Mouse (Mus musculus) brown adipose tissue, adult 24 weeks (tissue): ENCODE measurements at regions not wholly inside any gene's neighbourhood (a gene's known extent, or its start where the extent isn't known, plus 50 kb on each side); places are given as distances from the start of the nearest gene placed in this dataset.
A peak's percentile ranks its signal among the peaks of the same experiment; 100 is the strongest.

Source experiments
- H3K27ac ChIP-seq: fragments of 200-500 bp; replicated peaks from 2 replicates; pipeline ENCODE4 v1.5.1; 2012; ENCODE audit warnings: low read depth, mild to moderate bottlenecking, low read length
- H3K4me1 ChIP-seq: fragments of 200-500 bp; 2 replicates; pipeline ENCODE4 v1.6.1; 2012; ENCODE audit warnings: low read length, mixed read lengths; ENCODE audit not compliant: control insufficient read depth, insufficient read depth, insufficient read length
- H3K4me3 ChIP-seq: fragments of 200-500 bp; 2 replicates; pipeline ENCODE4 v1.5.1; 2012; ENCODE audit warnings: low read depth, mild to moderate bottlenecking, low read length, moderate library complexity; ENCODE audit not compliant: insufficient read depth

DNA sequence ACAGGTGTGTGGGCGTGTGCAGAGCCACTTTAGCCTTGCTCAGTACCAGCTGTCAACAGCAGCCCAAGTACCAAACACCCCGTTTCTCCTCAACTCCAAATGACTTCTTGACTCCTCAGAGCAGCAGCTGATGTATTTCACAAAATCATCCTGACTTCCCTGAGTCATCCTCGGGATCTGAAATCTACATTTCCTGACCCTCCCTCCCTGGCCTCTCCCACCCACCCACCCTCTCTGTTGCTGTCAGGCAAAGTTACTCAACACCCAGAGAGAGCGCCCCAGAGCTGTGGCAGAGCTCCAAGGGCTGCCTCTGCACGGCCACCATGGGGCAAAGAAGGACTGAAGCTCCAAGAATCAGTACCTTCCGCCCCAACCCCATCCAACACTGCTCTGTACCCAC lies 83.5 kb upstream of the Cyp1b1 start:
- Histone ChIP-seq H3K4me3 (no peak overlapping the region), H3K4me1 (peaks cover 3% of the 10 kb centered on the region; the same call in 1 of the 2 replicates), H3K27ac (no peak overlapping the region)

DNA sequence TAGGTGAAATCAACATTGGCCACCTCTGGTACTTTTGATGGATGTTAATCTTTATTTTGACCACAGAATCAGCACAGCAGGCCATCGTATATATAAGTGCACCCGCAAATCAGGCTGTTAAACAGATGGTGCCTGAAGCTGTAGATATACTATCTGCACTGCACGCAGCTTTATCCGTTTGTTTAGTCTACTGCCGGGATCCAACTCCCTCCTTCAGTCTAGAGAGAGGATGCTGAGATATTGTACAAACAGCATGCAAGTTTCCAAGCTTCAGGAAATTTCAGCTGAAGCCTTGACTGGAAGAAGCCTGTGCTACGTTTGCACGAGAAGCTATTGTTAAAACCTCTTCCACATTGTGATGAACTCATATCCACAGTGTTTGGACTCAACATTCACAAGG lies 75.3 kb upstream of the Cyp1b1 start:
- no peak overlapping the region for H3K27ac ChIP-seq
- H3K4me3 ChIP-seq = no peak overlapping the region
- H3K4me1 ChIP-seq = 0 out of 2 replicates have a peak, but pooled peaks cover 2% of the 10 kb centered on the region

DNA sequence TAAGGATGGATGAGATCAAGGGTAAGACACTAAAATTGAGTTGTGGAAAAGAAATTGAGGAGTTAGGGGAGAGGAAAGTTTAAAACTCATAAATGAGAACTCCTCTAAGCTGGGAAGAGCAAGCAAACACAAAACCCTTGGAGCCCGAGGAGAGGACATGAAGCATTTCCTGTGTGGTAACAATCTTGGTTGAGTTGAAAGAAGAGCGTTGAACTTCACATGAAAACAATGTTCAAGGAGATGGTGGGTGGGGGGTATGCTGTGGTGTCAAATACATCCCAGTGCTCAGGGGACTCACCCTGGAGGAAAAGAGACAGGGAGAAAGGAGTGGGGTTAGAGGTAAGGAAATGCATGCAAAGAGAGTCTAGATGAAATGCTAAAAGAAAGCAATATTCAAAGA lies 72.3 kb upstream of the Cyp1b1 start:
- Histone ChIP-seq H3K4me1 (peaks cover 6% of the 10 kb centered on the region; the same call in 1 of the 2 replicates), H3K4me3 (no peak overlapping the region), H3K27ac (no peak overlapping the region)

DNA sequence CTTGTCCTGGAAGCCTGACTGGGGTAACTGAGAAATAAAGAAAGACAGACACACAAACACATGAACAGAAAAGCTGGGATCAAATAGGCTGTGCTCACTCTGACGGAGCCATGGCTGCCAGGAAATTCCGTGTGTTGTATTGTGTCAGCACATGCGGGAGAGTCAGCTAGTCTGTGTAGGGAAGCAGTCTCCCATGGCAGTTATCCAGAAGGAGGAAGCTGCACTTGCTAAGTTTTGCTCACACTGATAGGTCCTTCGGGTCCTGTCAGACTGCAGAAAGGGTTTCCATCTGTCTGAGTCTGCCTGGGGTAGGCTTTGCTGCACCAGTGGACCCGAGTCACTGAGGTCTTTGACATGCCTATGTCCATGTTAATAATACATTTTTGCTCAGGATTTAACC lies 71.8 kb upstream of the Cyp1b1 start:
- H3K4me1 ChIP-seq = peaks cover 6% of the 10 kb centered on the region; the same call in 1 of the 2 replicates
- H3K27ac ChIP-seq = peak overlapping the region; percentile 47; the same call in 1 of the 2 replicates
- H3K4me3 ChIP-seq = no peak overlapping the region

DNA sequence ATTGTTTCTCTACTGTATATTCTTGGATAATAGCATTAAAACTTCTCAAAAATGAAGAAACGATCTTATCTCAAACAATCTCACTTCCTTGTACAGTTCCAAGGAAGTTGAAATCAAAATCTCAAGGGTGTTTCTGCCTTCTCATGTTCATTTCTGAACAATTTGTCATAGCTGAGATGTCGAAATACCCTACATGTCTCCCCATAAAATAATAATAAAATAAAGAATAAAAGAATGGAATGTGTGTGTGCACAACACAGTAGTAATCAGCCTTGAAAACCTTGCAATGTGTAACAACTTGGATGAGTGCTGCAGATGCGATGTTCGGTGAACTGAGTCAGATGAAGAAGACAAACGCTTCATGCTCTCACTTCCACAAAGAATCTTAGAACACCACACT lies 71.4 kb upstream of the Cyp1b1 start:
- H3K4me1 ChIP-seq = peaks cover 6% of the 10 kb centered on the region; the same call in 1 of the 2 replicates
- no peak overlapping the region for H3K4me3 ChIP-seq
- H3K27ac ChIP-seq = peak overlapping the region; percentile 47; the same call in 1 of the 2 replicates

DNA sequence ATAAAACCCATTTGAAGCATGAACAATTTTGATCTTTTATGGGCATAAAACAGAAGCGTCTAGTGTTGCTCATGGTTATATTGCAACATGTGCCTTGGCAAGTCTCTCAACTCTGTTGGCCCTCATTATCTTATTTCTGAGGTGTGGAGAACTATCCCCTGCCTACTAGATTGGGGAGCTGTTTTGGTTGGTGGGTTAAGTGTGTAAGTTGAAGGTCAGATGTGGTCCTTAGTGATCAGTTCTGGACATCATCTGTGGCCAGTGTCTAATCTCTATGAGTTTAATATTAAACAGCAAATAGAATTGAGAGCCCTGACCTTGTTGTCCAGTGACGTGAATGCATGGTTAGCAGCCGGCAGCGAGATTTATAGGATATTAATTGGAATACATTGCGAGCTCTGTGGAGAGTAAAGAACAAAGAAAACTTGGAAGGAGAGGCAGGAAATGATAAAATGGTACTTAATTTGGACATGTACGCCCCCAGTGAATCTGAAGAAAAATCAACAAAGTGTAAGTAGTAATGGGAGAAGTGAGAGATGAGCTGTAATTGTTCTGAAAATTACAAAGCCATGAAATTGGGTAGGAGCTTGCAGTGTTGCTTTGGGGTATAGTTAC lies 69.5 kb upstream of the Cyp1b1 start:
- Histone ChIP-seq H3K27ac (no peak overlapping the region), H3K4me1 (peaks cover 8% of the 10 kb centered on the region), H3K4me3 (no peak overlapping the region)

DNA sequence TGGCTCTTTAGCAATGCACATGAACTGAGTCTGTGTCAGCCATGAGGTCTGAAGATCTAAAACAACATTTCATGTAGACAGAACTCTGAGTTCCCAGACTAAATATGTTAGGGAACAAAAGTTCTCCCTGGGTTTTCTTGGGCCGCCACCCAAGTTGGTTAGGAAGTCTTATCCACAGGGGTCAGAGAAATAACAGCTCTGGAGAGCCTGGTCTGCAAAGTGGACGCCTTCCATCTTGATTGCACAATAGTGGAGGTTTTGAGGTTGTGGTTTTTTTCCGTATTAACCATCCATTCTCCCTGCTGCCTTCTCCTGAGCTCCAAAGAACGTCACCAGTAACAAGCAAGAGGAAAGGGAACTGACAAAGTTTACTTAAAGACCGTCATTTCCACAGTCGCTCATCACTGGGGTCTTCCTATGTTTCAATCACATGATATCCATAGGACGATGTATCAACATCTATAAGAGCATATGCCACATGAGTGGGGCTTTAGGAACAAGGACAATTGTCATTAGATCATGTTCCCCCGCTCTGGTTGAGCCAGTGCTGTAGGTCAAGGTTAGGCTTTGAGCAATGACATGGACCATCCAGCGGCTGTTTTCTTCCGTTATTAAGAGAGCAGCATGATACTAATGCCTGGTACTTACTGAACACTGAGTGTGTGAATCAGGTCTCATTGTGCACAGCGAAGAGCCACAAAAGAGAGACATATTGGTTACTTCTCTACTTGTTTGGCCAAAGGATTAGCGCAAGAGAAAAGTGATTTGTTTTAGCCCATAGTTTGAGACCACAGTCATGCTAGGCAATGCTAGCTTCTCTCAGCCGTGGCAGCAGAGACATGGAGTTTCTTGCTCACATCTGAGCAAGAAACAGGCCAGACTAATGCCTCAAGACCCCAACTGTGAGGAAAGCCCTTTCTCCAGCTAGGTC lies 67.1 kb upstream of the Cyp1b1 start:
- Histone ChIP-seq H3K27ac (peak overlapping the region; percentile 25; the same call in 1 of the 2 replicates), H3K4me1 (peaks cover 6% of the 10 kb centered on the region), H3K4me3 (no peak overlapping the region)

DNA sequence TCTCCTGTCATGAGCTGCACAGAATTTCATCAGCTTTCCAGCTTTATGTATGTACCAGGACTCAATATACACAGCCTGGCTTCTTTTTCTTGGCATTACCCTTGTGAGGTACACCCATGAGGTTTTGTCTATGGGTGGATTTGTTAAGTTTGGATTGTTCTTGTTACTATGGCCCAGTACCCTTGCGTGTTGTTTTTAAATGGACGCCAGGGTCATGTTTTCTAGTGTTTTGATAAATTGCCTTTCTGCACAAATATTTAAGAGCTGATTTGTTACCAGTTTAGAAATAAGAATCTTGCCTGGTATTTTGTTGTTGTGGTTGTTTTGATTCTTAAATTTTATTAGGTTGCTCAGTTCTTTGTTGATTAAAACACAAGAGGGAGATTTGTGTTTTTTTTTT lies 66.4 kb upstream of the Cyp1b1 start:
- Histone ChIP-seq H3K4me3 (no peak overlapping the region), H3K27ac (peak overlapping the region; percentile 39), H3K4me1 (peaks cover 6% of the 10 kb centered on the region)

DNA sequence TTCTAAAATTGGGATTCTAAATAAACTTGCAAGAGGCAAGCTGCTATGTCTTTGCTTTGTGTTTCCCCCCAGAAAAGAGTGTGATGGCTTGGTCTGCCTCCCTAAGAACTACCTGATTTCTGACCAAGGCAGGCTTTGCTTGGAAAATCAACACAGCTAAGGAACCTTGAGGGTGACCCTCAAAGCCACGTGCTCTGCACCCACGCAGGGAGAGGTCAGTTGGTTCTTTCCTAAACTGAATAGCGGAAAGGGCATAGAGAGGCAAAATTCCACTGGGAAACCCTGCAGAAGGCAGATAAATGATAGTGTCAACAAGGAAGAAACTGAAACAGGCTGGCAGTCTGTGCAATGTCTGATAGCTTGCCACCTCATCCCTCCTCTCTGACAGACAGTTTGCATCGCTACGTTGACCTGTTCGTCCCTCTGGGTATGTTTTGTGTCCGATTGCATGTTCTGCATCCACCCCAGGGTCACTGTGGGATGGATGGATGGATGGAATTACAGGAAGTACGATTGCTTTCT lies 63.1 kb upstream of the Cyp1b1 start:
- Histone ChIP-seq H3K4me1 (peaks cover 4% of the 10 kb centered on the region), H3K4me3 (no peak overlapping the region), H3K27ac (no peak overlapping the region)

DNA sequence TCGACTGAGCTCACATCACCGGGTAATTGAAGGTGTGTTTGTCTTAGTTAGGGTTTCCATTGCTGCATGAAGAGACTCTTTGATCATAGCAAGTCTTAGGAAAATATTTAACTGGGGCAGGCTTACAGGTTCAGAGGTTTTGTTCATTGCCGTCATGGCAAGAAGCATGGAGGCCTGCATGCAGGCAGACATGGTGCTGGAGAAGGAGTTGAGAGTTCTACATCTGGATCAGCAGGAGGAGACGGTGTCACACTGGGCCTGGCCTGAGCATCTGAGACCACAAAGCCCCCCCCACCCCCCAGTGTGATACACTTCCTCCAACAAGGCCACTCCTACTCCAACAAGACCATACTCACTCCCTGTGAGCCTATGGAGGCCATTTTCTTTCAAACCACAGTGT lies 61.3 kb upstream of the Cyp1b1 start:
- H3K4me1 ChIP-seq = peaks cover 4% of the 10 kb centered on the region
- H3K4me3 ChIP-seq = no peak overlapping the region
- H3K27ac ChIP-seq = no peak overlapping the region

DNA sequence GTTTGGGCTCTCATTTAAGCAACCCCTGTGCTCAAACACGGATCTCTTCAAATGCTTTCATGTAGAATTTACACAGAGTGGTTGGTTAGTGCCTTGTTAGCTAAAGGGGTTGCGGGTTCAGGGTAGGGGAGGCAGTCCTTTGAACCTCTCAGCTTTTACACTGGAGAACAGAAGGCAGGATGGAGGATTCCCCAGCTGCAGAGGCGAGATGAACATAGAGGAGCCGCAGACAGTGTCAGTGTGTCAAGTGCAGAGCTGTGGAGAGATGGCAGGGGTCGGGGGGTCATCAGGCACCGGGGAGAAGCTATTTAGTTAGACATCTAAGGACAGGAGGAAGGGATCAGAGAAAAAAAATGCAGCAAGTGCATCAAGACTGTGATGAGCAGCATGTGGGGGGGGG lies 60.4 kb upstream of the Cyp1b1 start:
- H3K27ac ChIP-seq = no peak overlapping the region
- peaks cover 7% of the 10 kb centered on the region for H3K4me1 ChIP-seq
- no peak overlapping the region for H3K4me3 ChIP-seq

DNA sequence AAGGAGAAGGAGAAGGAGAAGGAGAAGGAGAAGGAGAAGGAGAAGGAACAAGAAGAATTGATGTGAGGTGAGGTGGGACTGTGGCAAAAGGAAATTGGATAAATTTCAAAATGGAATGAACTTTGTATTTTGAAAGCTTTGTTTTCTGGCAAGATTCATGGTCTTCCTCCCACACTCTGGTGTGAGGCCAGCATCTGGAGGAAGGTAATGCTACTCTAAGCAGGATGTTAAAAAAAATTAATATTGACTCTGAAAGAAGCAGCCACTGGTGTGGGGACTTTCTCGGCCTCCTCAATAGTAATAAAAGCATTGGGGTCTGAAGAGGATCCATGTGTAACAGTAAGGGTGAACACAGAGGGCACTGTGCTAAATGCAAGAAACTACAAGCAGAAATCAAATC lies 59.4 kb upstream of the Cyp1b1 start:
- no peak overlapping the region for H3K27ac ChIP-seq
- H3K4me3 ChIP-seq = no peak overlapping the region
- peaks cover 7% of the 10 kb centered on the region for H3K4me1 ChIP-seq

DNA sequence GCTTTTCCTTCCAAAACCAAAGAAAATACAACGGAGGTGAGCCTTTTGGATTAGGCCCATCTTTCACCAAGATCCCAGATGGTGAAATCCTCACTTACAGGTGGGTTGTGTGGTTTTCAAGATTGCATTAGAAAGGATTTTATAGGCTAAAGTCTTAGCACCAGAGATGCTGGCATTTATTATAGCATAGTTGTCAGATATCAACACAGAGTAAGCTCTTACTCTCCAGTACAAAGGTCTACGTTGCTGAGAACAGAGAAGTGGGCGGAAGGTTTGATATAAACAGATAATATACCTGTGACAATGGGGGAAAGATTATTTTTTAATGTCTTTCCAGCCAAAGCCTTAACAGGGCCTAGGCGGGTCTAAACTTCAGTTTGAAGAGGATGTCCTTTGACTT lies 57.4 kb upstream of the Cyp1b1 start:
- Histone ChIP-seq H3K27ac (peak overlapping the region; percentile 44; the same call in 1 of the 2 replicates), H3K4me1 (peaks cover 7% of the 10 kb centered on the region)

DNA sequence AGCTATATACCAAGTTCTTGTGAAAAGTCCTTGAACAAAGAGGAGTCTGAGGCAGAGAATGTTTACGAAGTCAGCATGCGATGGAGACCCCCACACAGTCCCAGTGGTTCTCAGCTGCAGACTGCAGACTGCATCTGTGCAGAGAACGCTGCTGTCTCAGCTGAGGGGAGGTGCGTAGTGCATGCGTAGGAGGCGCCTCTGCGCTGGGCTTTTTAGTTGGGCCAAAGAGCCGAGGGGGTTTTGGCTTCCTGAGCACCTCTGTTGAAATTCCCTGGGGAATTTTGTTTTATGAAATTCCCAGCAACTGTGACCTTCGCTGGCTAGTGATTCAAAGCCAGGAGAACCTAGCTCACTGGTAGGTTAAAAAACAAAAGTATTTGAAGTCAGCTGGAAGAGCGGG lies 56.9 kb upstream of the Cyp1b1 start:
- H3K4me3 ChIP-seq = no peak overlapping the region
- H3K4me1 ChIP-seq = peaks cover 7% of the 10 kb centered on the region
- H3K27ac ChIP-seq = no peak overlapping the region

More for the DNA sequence above, 57.4 kb upstream of the Cyp1b1 start:
- H3K4me3 ChIP-seq = no peak overlapping the region

DNA sequence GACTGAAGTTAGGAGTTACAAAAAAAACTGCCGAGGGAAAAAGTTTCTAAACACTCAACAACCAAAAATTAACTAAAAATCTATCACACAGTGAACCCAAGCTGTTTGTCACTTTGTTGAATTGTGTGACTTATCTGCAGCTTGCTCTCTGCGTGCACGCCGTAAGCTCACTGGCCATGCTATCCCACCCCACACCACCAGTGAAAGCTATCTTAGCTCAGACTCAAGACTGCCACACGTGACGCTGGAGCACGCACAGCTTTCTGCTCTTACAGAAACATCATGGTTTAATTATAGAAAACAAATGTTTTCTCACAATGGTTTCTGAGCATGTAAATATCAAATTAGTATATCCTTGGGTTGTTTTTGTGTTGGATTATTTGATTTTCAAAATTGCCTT lies 56.0 kb upstream of the Cyp1b1 start:
- no peak overlapping the region for H3K27ac ChIP-seq
- peaks cover 9% of the 10 kb centered on the region for H3K4me1 ChIP-seq
- no peak overlapping the region for H3K4me3 ChIP-seq
